Mouse (Mus musculus): Measurements from ENCODE around the gene Sar1a. TPM values are rescaled to one million over a fixed set of nuclear protein-coding genes. Genes with fewer than 3 reads are reported as not detected.

The Sar1a gene
- polyA plus RNA-seq, 1 experiment from 2014 or later, result 230 TPM

GRCm38 (mm10) chr10:61697028-61697427 lies 16.9 kb downstream of the Sar1a start:
- H3K4me1 ChIP-seq (replicated peaks; ENCODE audit: control insufficient read depth, insufficient read depth, low read length), result peaks cover 13% of the 10 kb centered on the region
- peaks cover 9% of the 10 kb centered on the region for H3K36me3 ChIP-seq (ENCODE audit: control insufficient read depth, insufficient read depth, low read length)
- 0 out of 2 replicates have a peak overlapping the region, but pooled peaks have one; percentile 75 for H3K9ac ChIP-seq (ENCODE audit: low read length)
- H3K9me3 ChIP-seq (ENCODE audit: control insufficient read depth, low read length), result no peaks in the 10 kb centered on the region
- no peak overlapping the region for H3K27ac ChIP-seq (ENCODE audit: low read length)
- ATAC-seq (ENCODE audit: low read depth), result no peak
- H3K4me3 ChIP-seq (ENCODE audit: low read length), result peak overlapping the region; percentile 95
- WGBS, result 83% methylated on average over 2 of the region's 2 CpGs
- H3K4me2 ChIP-seq (ENCODE audit: low read depth, low read length), result peak overlapping the region; percentile 100
- no peaks in the 10 kb centered on the region for H3K27me3 ChIP-seq (ENCODE audit: control insufficient read depth, insufficient read depth, low read depth, low read length)

DNA sequence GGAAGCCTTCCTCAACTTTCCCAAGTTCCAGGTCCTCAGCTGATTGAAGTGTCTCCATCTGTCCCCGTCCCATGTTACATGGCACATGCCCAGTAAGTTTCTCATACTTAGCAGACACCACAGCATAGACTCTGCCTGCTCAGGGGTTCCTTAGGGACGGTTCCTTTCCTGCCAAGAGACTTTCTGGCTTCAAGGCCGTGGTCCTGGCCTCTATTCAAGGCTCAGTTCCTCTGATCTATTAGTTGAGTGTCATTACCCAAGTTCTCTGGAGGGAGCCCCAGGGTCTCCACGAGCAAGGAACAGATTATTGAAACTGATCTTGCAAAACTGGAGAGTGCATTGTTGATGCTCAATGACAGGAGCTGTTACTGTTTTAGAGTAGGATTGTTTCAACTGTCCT lies 24.6 kb downstream of the Sar1a start:
- no peak for ATAC-seq (ENCODE audit: low read depth)
- Histone ChIP-seq H3K9me3 (ENCODE audit: control insufficient read depth, low read length) (no peaks in the 10 kb centered on the region), H3K9ac (ENCODE audit: low read length) (no peak overlapping the region), H3K4me3 (ENCODE audit: low read length) (no peak overlapping the region), H3K27me3 (ENCODE audit: control insufficient read depth, insufficient read depth, low read depth, low read length) (no peaks in the 10 kb centered on the region), H3K4me1 (replicated peaks; ENCODE audit: control insufficient read depth, insufficient read depth, low read length) (no peaks in the 10 kb centered on the region), H3K27ac (ENCODE audit: low read length) (no peak overlapping the region), H3K36me3 (ENCODE audit: control insufficient read depth, insufficient read depth, low read length) (peaks cover 11% of the 10 kb centered on the region), H3K4me2 (ENCODE audit: low read depth, low read length) (no peak overlapping the region)
- 68% methylated on average over 4 of the region's 4 CpGs for WGBS

DNA sequence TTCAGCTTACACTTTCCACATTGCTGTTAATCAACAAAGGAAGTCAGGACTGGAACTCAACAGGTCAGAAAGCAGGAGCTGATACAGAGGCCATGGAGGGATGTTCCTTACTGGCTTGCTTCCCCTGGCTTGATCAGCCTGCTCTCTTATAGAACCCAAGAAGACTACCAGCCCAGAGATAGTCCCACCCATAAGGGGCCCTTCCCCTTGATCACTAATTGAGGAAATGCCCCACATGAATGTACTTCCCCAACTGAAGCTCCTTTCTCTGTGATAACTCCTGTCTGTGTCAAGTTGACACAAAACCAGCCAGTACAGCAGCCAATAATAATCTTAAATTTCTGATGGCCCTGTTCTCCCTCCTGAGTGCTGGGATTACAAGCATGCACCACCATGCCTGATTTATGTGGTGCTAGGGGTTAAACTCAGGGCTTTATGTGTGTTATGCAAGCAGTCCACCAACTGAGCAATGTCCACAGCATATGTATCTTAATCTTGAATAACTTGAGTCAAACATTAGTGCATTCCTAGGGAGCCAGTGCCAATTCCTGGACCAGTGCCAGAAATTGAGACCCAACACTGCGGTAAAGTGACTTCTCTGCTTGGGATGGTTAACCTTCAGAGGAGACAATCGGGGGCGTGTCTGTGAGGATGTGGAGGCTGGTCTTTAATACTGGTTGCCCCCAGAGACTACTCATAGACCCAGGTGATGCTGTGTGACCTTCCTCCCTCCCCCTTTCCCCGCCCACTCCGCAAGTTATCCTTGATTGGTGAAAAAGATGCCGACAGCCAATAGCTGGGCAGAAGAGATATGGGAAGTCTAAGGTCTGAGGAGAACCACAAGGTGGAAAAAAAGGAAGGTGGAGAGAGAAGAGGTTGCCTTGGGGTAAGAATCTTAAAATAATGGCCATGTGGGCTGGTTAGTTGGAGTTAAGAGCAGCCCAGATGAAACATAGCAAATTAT lies 26.6 kb downstream of the Sar1a start:
- 65% methylated on average over 6 of the region's 6 CpGs for WGBS
- H3K4me3 ChIP-seq (ENCODE audit: low read length), result no peak overlapping the region
- H3K27me3 ChIP-seq (ENCODE audit: control insufficient read depth, insufficient read depth, low read depth, low read length), result no peaks in the 10 kb centered on the region
- peak; percentile 49; the same call in 1 of the 2 replicates for ATAC-seq (ENCODE audit: low read depth)
- no peaks in the 10 kb centered on the region for H3K9me3 ChIP-seq (ENCODE audit: control insufficient read depth, low read length)
- no peaks in the 10 kb centered on the region for H3K4me1 ChIP-seq (replicated peaks; ENCODE audit: control insufficient read depth, insufficient read depth, low read length)
- H3K36me3 ChIP-seq (ENCODE audit: control insufficient read depth, insufficient read depth, low read length), result peaks cover 11% of the 10 kb centered on the region
- no peak overlapping the region for H3K27ac ChIP-seq (ENCODE audit: low read length)
- no peak overlapping the region for H3K4me2 ChIP-seq (ENCODE audit: low read depth, low read length)
- H3K9ac ChIP-seq (ENCODE audit: low read length), result no peak overlapping the region

GRCm38 (mm10) chr10:61713601-61714000 lies 33.5 kb downstream of the Sar1a start:
- no peaks in the 10 kb centered on the region for H3K36me3 ChIP-seq (ENCODE audit: control insufficient read depth, insufficient read depth, low read length)
- WGBS, result 78% methylated on average over 3 of the region's 3 CpGs
- H3K4me3 ChIP-seq (ENCODE audit: low read length), result no peak overlapping the region
- no peak for ATAC-seq (ENCODE audit: low read depth)
- no peak overlapping the region for H3K4me2 ChIP-seq (ENCODE audit: low read depth, low read length)
- no peak overlapping the region for H3K9ac ChIP-seq (ENCODE audit: low read length)
- no peak overlapping the region for H3K27ac ChIP-seq (ENCODE audit: low read length)
- no peaks in the 10 kb centered on the region for H3K9me3 ChIP-seq (ENCODE audit: control insufficient read depth, low read length)
- no peaks in the 10 kb centered on the region for H3K27me3 ChIP-seq (ENCODE audit: control insufficient read depth, insufficient read depth, low read depth, low read length)
- peaks cover 7% of the 10 kb centered on the region for H3K4me1 ChIP-seq (replicated peaks; ENCODE audit: control insufficient read depth, insufficient read depth, low read length)

GRCm38 (mm10) chr10:61714146-61714545 lies 34.0 kb downstream of the Sar1a start:
- Histone ChIP-seq H3K4me1 (replicated peaks; ENCODE audit: control insufficient read depth, insufficient read depth, low read length) (peaks cover 7% of the 10 kb centered on the region), H3K27me3 (ENCODE audit: control insufficient read depth, insufficient read depth, low read depth, low read length) (no peaks in the 10 kb centered on the region), H3K9me3 (ENCODE audit: control insufficient read depth, low read length) (no peaks in the 10 kb centered on the region), H3K9ac (ENCODE audit: low read length) (no peak overlapping the region), H3K4me2 (ENCODE audit: low read depth, low read length) (no peak overlapping the region), H3K27ac (ENCODE audit: low read length) (no peak overlapping the region), H3K36me3 (ENCODE audit: control insufficient read depth, insufficient read depth, low read length) (no peaks in the 10 kb centered on the region), H3K4me3 (ENCODE audit: low read length) (no peak overlapping the region)
- ATAC-seq (ENCODE audit: low read depth), result no peak
- WGBS, result 92% methylated on average over 4 of the region's 4 CpGs

- Histone ChIP-seq H3K9me3 (ENCODE audit: control insufficient read depth, low read length) (no peaks in the 10 kb centered on the region), H3K27me3 (ENCODE audit: control insufficient read depth, insufficient read depth, low read depth, low read length) (no peaks in the 10 kb centered on the region), H3K4me1 (replicated peaks; ENCODE audit: control insufficient read depth, insufficient read depth, low read length) (peaks cover 7% of the 10 kb centered on the region), H3K4me2 (ENCODE audit: low read depth, low read length) (peak within 1 kb of the TSS; percentile 83), H3K9ac (ENCODE audit: low read length) (peak within 1 kb of the TSS; percentile 60), H3K4me3 (ENCODE audit: low read length) (peak within 1 kb of the TSS; percentile 71), H3K27ac (ENCODE audit: low read length) (no peak within 1 kb of the TSS), H3K36me3 (ENCODE audit: control insufficient read depth, insufficient read depth, low read length) (no peaks in the 10 kb centered on the region)
- ATAC-seq (ENCODE audit: low read depth), result peak; percentile 96
- WGBS, result 10% methylated on average over 31 of the region's 36 CpGs
These were observed 34.8 kb downstream of the Sar1a start, which contains the start of gene Aifm2 for GRCm38 (mm10) chr10:61714771-61715461. Aifm2 (plus strand) TSS chr10:61715263.

GRCm38 (mm10) chr10:61715462-61715837 lies 35.4 kb downstream of the Sar1a start:
- no peak overlapping the region for H3K27ac ChIP-seq (ENCODE audit: low read length)

GRCm38 (mm10) chr10:61715996-61716864 lies 36.1 kb downstream of the Sar1a start:
- no peak overlapping the region for H3K9ac ChIP-seq (ENCODE audit: low read length)
- H3K4me2 ChIP-seq (ENCODE audit: low read depth, low read length), result peak overlapping the region; percentile 83
- H3K36me3 ChIP-seq (ENCODE audit: control insufficient read depth, insufficient read depth, low read length), result no peaks in the 10 kb centered on the region
- H3K4me3 ChIP-seq (ENCODE audit: low read length), result no peak overlapping the region; the same call in 1 of the 2 replicates
- no peak overlapping the region for H3K27ac ChIP-seq (ENCODE audit: low read length)
- no peaks in the 10 kb centered on the region for H3K9me3 ChIP-seq (ENCODE audit: control insufficient read depth, low read length)
- peak; percentile 23; the same call in 1 of the 2 replicates for ATAC-seq (ENCODE audit: low read depth)
- H3K4me1 ChIP-seq (replicated peaks; ENCODE audit: control insufficient read depth, insufficient read depth, low read length), result peaks cover 7% of the 10 kb centered on the region
- no peaks in the 10 kb centered on the region for H3K27me3 ChIP-seq (ENCODE audit: control insufficient read depth, insufficient read depth, low read depth, low read length)
- WGBS, result 68% methylated on average over 7 of the region's 7 CpGs

More at GRCm38 (mm10) chr10:61715462-61715837, 35.4 kb downstream of the Sar1a start:
- ATAC-seq (ENCODE audit: low read depth), result no peak
- H3K36me3 ChIP-seq (ENCODE audit: control insufficient read depth, insufficient read depth, low read length), result no peaks in the 10 kb centered on the region
- peak overlapping the region; percentile 83 for H3K4me2 ChIP-seq (ENCODE audit: low read depth, low read length)
- H3K9me3 ChIP-seq (ENCODE audit: control insufficient read depth, low read length), result no peaks in the 10 kb centered on the region
- no peaks in the 10 kb centered on the region for H3K27me3 ChIP-seq (ENCODE audit: control insufficient read depth, insufficient read depth, low read depth, low read length)
- 5% methylated on average over 11 of the region's 11 CpGs for WGBS
- H3K4me3 ChIP-seq (ENCODE audit: low read length), result peak overlapping the region; percentile 71
- peak overlapping the region; percentile 60 for H3K9ac ChIP-seq (ENCODE audit: low read length)
- peaks cover 7% of the 10 kb centered on the region for H3K4me1 ChIP-seq (replicated peaks; ENCODE audit: control insufficient read depth, insufficient read depth, low read length)
